Mouse (Mus musculus) kidney, embryonic 14.5 days (tissue): ENCODE results near the gene Mtcp1. TPM values are rescaled to one million over a fixed set of nuclear protein-coding genes. Genes with fewer than 3 reads are reported as not detected.

ENCODE experiments used
- ATAC-seq: fragments of 200-750 bp; cut with Nextera tagmentation; 2 replicates; pipeline ENCODE4 v1.8.0; 2017; ENCODE audit warnings: moderate number of reproducible peaks, mild to moderate bottlenecking, moderate TSS enrichment, moderate library complexity; ENCODE audit not compliant: low FRiP score, low TSS enrichment
- H3K27ac ChIP-seq: fragments of 300-500 bp; sonication (generic); 2 replicates; pipeline ENCODE4 v1.5.1; 2014; ENCODE audit warnings: low read depth, mild to moderate bottlenecking, low read length, moderate library complexity, mixed read lengths
- H3K27me3 ChIP-seq: fragments of 300-500 bp; sonication (generic); 2 replicates; pipeline ENCODE4 v1.6.1; 2014; ENCODE audit warnings: mild to moderate bottlenecking, low read length; ENCODE audit not compliant: control insufficient read depth, insufficient read depth
- H3K36me3 ChIP-seq: fragments of 300-500 bp; sonication (generic); 2 replicates; pipeline ENCODE4 v1.6.1; 2014; ENCODE audit warnings: low read length, mixed read lengths; ENCODE audit not compliant: control insufficient read depth, insufficient read depth
- H3K4me1 ChIP-seq: fragments of 300-500 bp; sonication (generic); 2 replicates; pipeline ENCODE4 v1.6.1; 2014; ENCODE audit warnings: low read length, mixed read lengths; ENCODE audit not compliant: control insufficient read depth, insufficient read depth
- H3K4me2 ChIP-seq: fragments of 300-500 bp; sonication (generic); replicated peaks from 2 replicates; pipeline ENCODE4 v1.6.1; 2014; ENCODE audit warnings: low read depth, mild to moderate bottlenecking, low read length
- H3K4me3 ChIP-seq: fragments of 300-500 bp; sonication (generic); 2 replicates; pipeline ENCODE4 v1.5.1; 2014; ENCODE audit warnings: mild to moderate bottlenecking, low read length
- H3K9ac ChIP-seq: fragments of 300-500 bp; sonication (generic); 2 replicates; pipeline ENCODE4 v1.6.1; 2014; ENCODE audit warnings: low read depth, mild to moderate bottlenecking, low read length, moderate library complexity
- H3K9me3 ChIP-seq: fragments of 300-500 bp; sonication (generic); 2 replicates; pipeline ENCODE4 v1.6.1; 2016; ENCODE audit warnings: low read length; ENCODE audit not compliant: control insufficient read depth
- WGBS: fragments of 180-500 bp; shearing (Covaris S2); extraction: QIAGEN DNeasy Blood & Tissue Kit; methylation state at CpG from one replicate; pipeline ENCODE4 v1.1.7; 2014; 5-methylcytosine and 5-hydroxymethylcytosine counted together
- polyA plus RNA-seq: library from polyadenylated mRNA; unstranded; fragments of >200 nt; fragmentation: Nextera tagmentation; extraction: Ambion mirVana; gene quantifications from 2 replicates; pipeline ENCODE4 v1.2.1, GENCODE M21; 2014

The Mtcp1 gene
- 6.1 and 11.6 TPM in 2 replicates for polyA plus RNA-seq

DNA sequence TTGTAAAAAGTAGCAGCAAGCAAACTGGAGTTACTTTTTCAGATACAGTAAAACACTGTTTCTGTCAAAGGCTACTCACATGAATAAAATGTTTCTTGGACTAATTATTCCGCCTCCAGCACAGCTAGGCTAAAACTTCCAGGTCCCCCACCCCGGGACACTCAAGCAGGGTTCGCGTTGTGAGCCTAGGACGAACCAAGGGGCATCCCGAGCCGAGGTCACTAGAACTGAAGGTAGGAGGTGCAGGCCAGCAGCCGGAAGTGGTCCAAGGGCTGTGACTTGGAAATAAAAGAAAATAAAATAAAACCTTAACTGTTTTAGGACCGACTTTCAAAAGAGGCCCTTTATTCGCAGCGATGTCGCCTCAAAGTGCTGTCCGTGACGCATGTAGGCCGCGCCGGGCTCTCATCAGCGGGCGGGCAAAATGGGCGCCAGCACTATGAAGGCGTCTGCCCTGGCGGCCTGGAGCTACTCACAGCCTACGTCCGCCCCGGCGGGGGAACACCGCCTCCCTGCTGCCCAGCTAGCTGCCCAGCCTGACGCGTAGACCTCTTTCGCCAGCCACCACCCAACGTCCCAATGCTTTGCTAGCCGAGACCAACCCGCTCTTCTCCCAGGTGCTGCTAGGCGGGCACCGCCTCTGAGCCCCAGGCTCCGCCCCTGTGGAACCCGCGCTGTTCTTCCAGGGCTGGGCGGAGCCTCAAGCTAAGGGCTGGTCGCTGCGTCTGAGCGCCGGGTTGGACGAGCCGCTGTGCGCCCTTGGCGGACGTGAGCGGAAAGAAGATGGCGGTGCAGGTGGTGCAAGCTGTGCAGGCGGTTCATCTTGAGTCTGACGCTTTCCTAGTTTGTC, at the start of gene Mtcp1, which contains the start of the genes Cmc4 and Brcc3:
Gene Mtcp1 (minus strand): TSS at position 653 of the 850 bp plus-strand sequence.
Gene Cmc4 (minus strand): TSS at position 649 of the 850 bp plus-strand sequence.
Gene Brcc3 (plus strand): TSS at position 693 of the 850 bp plus-strand sequence.
- H3K27ac ChIP-seq: peak within 1 kb of the TSS; percentile 85

GRCm38 (mm10) chrX:75454597-75454996, 38.2 kb upstream of the Mtcp1 start:
- no peaks in the 10 kb centered on the region for H3K9me3 ChIP-seq
- H3K27ac ChIP-seq: no peak overlapping the region
- no peaks in the 10 kb centered on the region for H3K4me1 ChIP-seq
- H3K36me3 ChIP-seq: no peaks in the 10 kb centered on the region
- no peaks in the 10 kb centered on the region for H3K27me3 ChIP-seq
- no peak overlapping the region for H3K4me2 ChIP-seq
- no peak for ATAC-seq
- WGBS: 73% methylated on average over 1 of the region's 1 CpGs
- no peak overlapping the region for H3K9ac ChIP-seq
- no peak overlapping the region for H3K4me3 ChIP-seq

More for the DNA sequence above, at the start of gene Mtcp1, which contains the start of the genes Cmc4 and Brcc3:
- peak; percentile 99 for ATAC-seq
- H3K36me3 ChIP-seq: no peaks in the 10 kb centered on the region
- WGBS: 27% methylated on average over 52 of the region's 52 CpGs
- peak within 1 kb of the TSS; percentile 47 for H3K4me3 ChIP-seq
- H3K4me1 ChIP-seq: no peaks in the 10 kb centered on the region
- peak within 1 kb of the TSS; percentile 42 for H3K4me2 ChIP-seq
- peak within 1 kb of the TSS; percentile 65 for H3K9ac ChIP-seq
- no peaks in the 10 kb centered on the region for H3K9me3 ChIP-seq
- no peaks in the 10 kb centered on the region for H3K27me3 ChIP-seq

DNA sequence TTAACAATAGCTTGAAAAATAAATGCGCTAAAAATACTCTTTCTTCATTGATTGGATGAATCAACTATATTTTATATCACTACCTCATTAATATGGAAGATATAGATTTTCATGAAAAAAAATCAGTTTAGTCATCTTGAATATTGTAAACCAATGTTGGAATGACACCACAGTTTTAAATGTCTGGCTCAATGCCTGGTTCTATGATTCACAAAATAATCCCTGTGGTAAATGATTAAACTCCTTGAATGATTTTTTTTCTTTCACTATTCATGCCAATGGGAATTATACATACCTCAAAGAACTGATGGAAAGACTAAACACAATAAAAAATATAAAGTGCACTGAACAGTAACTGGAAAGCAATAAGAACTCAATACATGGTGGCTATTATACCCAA, 6.7 kb downstream of the Mtcp1 start:
- H3K27me3 ChIP-seq: no peaks in the 10 kb centered on the region
- no peaks in the 10 kb centered on the region for H3K4me1 ChIP-seq
- H3K36me3 ChIP-seq: no peaks in the 10 kb centered on the region
- WGBS: 91% methylated on average over 1 of the region's 1 CpGs
- no peak overlapping the region for H3K4me3 ChIP-seq
- H3K27ac ChIP-seq: no peak overlapping the region
- no peak overlapping the region for H3K9ac ChIP-seq
- ATAC-seq: no peak
- H3K9me3 ChIP-seq: no peaks in the 10 kb centered on the region
- no peak overlapping the region for H3K4me2 ChIP-seq

GRCm38 (mm10) chrX:75403350-75403749, 13.0 kb downstream of the Mtcp1 start:
- Histone ChIP-seq H3K4me1 (no peaks in the 10 kb centered on the region), H3K9ac (no peak overlapping the region), H3K9me3 (no peaks in the 10 kb centered on the region), H3K27me3 (no peaks in the 10 kb centered on the region), H3K27ac (no peak overlapping the region), H3K36me3 (no peaks in the 10 kb centered on the region; the same call in 1 of the 2 replicates), H3K4me3 (no peak overlapping the region), H3K4me2 (no peak overlapping the region)
- no peak for ATAC-seq

DNA sequence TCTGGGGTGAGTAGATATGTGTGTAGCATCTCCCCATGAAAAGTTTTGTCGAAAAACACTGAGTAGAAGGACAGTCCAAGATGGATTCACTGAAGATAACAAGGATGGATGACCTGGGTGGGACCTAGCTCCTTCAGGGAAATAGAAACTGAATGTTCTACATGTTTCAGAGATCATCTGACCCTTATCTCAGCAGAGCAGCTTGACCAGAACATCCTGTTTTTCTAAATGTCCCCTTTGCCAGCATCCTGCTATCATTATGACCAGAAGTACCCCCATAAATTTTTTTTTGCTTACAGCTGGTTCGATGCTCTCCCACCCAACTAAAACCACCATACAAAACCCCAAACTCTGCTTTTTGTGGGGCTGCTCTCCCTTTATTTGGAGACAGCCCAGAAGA, 13.7 kb downstream of the Mtcp1 start:
- Histone ChIP-seq H3K4me2 (no peak overlapping the region), H3K27me3 (no peaks in the 10 kb centered on the region), H3K36me3 (no peaks in the 10 kb centered on the region; the same call in 1 of the 2 replicates), H3K9ac (no peak overlapping the region), H3K9me3 (no peaks in the 10 kb centered on the region), H3K4me3 (no peak overlapping the region), H3K27ac (no peak overlapping the region), H3K4me1 (no peaks in the 10 kb centered on the region)
- 74% methylated on average over 2 of the region's 2 CpGs for whole genome bisulfite sequencing
- ATAC-seq: no peak

- H3K27ac ChIP-seq: no peak overlapping the region
- no peaks in the 10 kb centered on the region for H3K4me1 ChIP-seq
- ATAC-seq: no peak
- H3K36me3 ChIP-seq: no peaks in the 10 kb centered on the region; the same call in 1 of the 2 replicates
- H3K4me3 ChIP-seq: no peak overlapping the region
- H3K9me3 ChIP-seq: no peaks in the 10 kb centered on the region
- H3K9ac ChIP-seq: no peak overlapping the region
- no peaks in the 10 kb centered on the region for H3K27me3 ChIP-seq
- H3K4me2 ChIP-seq: no peak overlapping the region
- WGBS: 84% methylated on average over 1 of the region's 1 CpGs
These were observed 16.9 kb downstream of the Mtcp1 start for GRCm38 (mm10) chrX:75399471-75399870.

DNA sequence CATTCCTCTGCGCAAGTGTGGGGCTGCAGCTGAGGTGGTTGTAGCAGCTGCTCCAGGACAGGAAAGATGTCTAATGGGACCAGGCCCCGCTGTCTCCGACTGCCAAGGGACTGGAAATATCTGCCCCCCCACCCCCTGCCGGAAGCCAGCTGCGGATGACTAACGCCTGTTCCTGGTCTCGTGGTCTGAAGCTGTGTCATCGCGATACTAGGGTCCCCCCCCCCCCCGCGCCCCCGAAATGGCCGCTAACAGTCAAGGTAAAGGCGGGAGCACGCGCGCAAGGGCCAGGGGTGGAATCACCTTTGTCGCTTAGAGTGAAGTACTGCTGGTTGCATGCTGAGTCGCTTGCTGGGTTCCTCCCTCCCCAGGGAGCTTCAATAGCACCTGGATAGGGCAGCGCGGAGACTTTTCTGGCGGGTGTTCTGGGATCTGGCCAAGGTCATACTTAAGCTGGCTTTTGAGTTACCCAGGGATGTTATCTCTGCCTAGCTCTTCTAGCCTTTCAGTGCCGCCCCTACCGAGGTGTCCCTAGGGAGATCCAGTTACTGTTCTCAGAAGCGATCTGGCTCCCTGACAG, 34.1 kb downstream of the Mtcp1 start, which contains the start of the genes Fundc2 and F8:
Gene Fundc2 (plus strand): TSS at position 205 of the 577 bp plus-strand sequence.
Gene F8 (minus strand): TSS at position 421 of the 577 bp plus-strand sequence.
- peak within 1 kb of the TSS; percentile 48 for H3K4me3 ChIP-seq
- H3K9me3 ChIP-seq: no peaks in the 10 kb centered on the region
- H3K36me3 ChIP-seq: no peaks in the 10 kb centered on the region
- peak; percentile 96 for ATAC-seq
- no peaks in the 10 kb centered on the region for H3K27me3 ChIP-seq
- peak within 1 kb of the TSS; percentile 63 for H3K9ac ChIP-seq
- H3K4me2 ChIP-seq: peak within 1 kb of the TSS; percentile 41
- WGBS: 23% methylated on average over 22 of the region's 25 CpGs
- H3K27ac ChIP-seq: peak within 1 kb of the TSS; percentile 69
- no peaks in the 10 kb centered on the region for H3K4me1 ChIP-seq

DNA sequence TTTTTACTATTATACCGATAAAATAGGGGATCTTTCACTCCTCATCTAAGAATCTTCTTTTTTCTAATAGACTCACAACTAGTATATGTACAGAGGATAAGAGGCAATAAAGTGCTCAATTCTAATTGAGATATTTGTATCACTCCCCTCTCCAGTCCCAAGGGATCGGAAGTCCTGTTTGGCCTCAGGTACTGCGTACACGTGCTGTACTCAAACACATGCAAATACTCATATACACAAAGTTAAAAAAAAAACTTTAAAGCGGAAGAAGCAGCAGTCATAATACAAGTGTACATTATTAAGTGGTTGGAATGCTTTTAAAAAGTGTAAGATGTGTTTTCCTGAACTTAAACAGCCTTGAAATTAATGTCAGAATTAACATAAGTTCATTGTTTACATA, 34.7 kb downstream of the Mtcp1 start:
- Histone ChIP-seq H3K36me3 (no peaks in the 10 kb centered on the region), H3K4me2 (peak overlapping the region; percentile 41), H3K9ac (0 out of 2 replicates have a peak overlapping the region, but pooled peaks have one; percentile 31), H3K27me3 (no peaks in the 10 kb centered on the region), H3K9me3 (no peaks in the 10 kb centered on the region), H3K4me1 (no peaks in the 10 kb centered on the region), H3K4me3 (peak overlapping the region; percentile 48; the same call in 1 of the 2 replicates), H3K27ac (no peak overlapping the region)
- no peak for ATAC-seq
- 69% methylated on average over 5 of the region's 5 CpGs for WGBS

DNA sequence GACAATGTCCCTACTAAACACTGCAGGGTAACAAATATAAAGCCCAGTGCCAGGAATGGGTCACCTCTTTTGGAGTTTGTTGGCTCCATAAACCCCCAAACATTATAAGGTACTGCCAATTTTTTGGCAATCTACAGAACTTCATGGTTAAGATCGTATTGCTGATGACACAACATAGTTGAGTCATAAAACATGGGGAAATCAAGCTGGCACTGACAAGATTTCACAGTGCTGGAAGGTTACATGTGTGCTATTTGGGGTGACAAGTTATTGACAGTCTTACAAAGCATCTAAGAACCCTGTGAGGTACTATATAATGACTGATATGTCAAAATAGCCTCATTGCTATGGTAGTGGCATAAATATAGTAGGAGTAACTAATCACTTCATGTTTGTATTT, 35.2 kb downstream of the Mtcp1 start:
- no peaks in the 10 kb centered on the region for H3K36me3 ChIP-seq
- no peak overlapping the region for H3K9ac ChIP-seq
- H3K27me3 ChIP-seq: no peaks in the 10 kb centered on the region
- 87% methylated on average over 1 of the region's 1 CpGs for WGBS
- no peak overlapping the region for H3K4me3 ChIP-seq
- no peaks in the 10 kb centered on the region for H3K4me1 ChIP-seq
- H3K9me3 ChIP-seq: no peaks in the 10 kb centered on the region
- H3K4me2 ChIP-seq: no peak overlapping the region
- H3K27ac ChIP-seq: no peak overlapping the region
- no peak for ATAC-seq
